Mouse (Mus musculus) frontal cortex, postnatal 36 days (tissue): Measurements from ENCODE around the gene Slit1.

ENCODE experiments used
- DNase-seq, 2 experiments: peaks; one replicate each; pipeline ENCODE4 v3.0.0; 2022; ENCODE audit warnings: low spot score in 2 of 2

The Slit1 gene

DNA sequence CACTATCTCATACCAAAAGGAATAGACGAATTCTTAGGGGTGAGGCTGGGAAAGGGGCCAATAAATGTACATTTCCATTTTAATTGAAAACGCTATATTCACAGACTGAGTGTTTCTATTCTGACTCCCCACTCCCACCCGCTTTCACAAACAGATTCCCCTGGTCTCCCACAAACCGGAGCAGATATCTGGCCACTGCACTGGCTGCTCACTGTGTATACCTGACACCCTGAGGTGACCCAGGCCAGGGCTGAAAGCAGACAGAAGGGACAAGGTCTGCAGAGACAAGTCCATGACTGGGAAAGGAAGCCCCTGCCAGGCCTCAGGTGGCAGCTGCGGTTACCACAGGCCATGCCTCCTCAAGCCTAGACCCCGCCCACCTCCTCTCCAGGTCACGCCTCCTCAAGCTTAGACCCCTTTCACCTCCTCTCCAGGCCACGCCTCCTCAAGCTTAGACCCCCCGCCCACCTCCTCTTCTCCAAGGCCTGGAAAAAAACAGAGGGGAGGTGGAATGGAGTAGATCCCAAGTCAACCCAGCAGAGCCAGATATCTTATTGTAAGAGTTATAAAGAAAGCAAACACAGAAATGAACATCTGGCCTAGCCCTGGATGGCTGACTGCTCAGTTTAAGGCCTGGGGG, 18.5 kb downstream of the Slit1 start:
- DNase-seq, result no peak

- DNase-seq, result no peak
Observed at GRCm38 (mm10) chr19:41723337-41723736, 20.1 kb downstream of the Slit1 start.

DNA sequence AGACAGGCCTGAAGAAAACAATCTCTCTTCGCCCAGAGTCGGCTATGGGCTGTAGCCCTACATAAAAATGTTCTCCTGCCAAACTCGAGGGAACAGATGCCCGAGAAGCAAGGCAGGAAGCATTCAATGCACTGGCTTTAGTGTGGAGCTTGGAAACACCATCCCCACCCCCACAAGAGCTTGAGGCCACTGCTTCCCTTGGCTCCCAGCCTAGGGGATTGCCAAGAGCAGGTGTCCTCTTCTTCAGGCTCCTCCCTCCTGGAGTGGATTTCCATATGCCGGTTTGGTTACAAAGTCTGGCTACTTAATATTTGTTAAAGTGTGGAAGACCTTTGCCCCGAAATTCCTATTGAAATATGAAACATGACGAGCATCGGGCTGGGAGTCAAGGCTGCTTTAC, 24.0 kb downstream of the Slit1 start:
- no peak for DNase-seq

GRCm38 (mm10) chr19:41716233-41717218, 26.9 kb downstream of the Slit1 start:
- no peak for DNase-seq

- DNase-seq, result no peak
Observed at GRCm38 (mm10) chr19:41714431-41714917, 29.0 kb downstream of the Slit1 start.

- DNase-seq, result no peak
Observed at GRCm38 (mm10) chr19:41712829-41713228, 30.6 kb downstream of the Slit1 start.

DNA sequence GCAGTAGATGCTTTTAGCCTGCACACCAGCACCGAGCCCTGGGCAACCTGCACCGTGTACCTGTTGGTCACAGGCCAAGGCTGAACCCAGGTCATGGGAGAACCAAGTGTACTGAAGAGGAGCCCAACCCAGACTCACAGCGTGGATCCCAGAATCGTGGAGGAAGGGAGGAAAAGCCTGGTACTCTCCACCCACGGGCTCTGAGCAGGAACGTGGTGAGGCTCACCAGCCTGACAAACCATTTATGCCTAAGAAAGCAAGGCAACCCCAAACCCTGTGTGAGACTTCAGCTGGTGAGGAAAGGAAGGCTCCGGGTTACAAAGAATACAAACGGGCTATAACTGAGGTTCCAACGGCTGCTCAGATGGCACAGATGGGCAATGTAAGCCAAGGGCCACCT, 31.8 kb downstream of the Slit1 start:
- DNase-seq, result no peak

DNA sequence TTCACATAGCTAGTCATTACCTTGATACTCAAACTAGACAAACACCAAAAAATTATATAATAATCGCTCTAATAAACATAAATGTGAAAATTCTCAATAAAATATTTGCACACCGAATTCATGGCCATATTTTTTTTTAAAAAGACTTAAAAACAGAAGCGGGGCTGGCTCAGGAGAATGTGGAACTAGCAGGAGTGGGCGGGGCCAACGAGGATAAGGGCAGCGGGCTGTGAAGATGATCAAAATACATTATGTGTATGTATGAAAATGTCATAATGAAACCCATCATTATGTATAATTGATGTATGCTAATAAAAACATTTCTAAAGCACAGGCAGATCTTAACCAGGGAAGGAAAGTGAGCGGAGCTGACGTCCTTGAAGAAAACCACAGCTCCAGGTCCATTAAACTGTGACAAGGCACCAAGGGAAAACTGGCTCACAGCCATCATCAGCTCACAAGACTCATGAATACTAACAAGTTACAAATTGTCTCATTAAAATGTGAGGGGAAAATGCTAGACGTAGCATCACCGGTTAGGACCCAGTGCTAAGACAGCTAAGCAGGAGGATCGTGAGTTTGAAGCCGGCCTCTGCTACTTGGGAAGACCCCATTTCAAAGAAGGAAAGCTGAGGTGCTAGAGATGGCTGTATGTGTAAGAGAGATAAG, 33.8 kb downstream of the Slit1 start:
- no peak for DNase-seq

- no peak for DNase-seq
Observed at GRCm38 (mm10) chr19:41707850-41708249, 35.6 kb downstream of the Slit1 start.

- DNase-seq, result no peak
Observed at GRCm38 (mm10) chr19:41706094-41706828, 37.2 kb downstream of the Slit1 start.

DNA sequence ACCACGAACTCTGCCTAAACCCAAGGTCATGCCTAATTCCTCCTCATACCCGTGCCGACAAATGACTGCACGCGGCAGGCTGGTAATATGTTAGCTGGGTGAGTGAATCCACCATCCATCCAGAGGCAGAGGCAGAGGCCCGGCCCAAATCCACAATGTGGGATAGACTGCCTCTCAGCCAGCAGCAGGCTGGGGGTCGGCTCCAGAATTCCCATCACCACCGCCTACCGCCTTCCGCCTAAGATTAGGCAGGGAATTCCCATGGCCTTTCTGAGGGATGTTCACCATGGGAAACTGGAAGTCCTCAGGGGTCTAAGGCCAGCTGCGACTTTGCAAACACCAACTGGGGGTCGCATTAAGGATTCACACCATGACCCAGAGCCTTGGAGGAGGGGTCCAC, 38.0 kb downstream of the Slit1 start:
- no peak for DNase-seq

DNA sequence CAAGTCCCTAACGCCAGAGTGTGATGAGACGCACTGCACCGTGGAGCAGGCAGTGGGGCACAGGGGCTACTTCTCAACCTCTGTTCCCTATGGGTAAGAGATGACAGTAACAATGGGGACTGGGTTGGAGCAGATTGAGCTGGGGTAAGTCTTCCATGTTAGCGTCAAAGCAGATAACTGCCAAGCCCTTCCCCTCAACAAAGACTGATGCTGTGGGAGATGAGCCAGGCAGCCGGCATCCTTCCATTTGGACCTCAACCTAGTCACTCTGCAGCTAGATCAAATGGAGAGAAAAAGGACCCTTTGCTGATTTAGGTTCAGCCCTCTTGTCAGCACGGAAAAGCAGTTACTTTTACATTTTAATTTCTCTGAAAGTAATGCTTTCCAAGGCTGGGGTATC, 40.8 kb downstream of the Slit1 start:
- no peak for DNase-seq

- DNase-seq, result no peak
Observed at GRCm38 (mm10) chr19:41698857-41699424, 44.5 kb downstream of the Slit1 start.

- DNase-seq, result no peak
Observed at GRCm38 (mm10) chr19:41697807-41698515, 45.5 kb downstream of the Slit1 start.

DNA sequence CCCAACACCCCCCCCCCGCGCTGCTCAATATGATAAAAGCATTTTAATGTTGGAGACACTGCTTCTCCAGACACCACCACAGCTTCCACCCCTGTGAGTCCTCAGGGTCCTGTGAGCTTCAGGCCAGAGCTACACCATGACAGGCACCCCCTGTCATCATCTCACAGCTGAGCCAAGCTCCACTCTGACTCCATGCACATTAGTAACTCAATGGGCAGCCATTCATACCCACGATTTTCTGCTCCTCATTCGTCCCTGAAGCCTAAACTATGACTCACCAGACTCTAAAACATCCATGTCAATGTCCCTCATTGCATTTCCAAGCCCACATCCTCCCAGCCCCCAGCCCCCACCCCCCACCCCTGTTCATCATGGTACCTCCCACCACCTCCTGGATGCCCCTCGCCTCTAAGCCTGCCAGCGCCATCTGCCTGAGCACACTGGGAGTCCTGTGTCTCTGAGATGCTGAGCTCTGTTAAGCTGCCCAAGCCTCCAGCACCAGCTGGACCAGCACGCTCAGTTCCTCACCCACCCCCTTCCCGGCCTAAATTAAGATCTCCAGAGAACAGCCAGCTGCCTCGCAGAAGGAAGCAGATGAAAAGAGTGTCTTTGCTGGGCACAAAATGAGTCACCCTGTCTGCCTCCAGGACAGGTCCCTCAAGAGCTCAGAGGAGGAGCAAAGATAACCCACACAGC, 46.2 kb downstream of the Slit1 start:
- DNase-seq, result peak; percentile 87 to 91

GRCm38 (mm10) chr19:41696443-41696842, 47.0 kb downstream of the Slit1 start:
- DNase-seq, result no peak

GRCm38 (mm10) chr19:41695046-41695445, 48.4 kb downstream of the Slit1 start:
- DNase-seq, result peak in 1 of 2 experiments; percentile 63

DNA sequence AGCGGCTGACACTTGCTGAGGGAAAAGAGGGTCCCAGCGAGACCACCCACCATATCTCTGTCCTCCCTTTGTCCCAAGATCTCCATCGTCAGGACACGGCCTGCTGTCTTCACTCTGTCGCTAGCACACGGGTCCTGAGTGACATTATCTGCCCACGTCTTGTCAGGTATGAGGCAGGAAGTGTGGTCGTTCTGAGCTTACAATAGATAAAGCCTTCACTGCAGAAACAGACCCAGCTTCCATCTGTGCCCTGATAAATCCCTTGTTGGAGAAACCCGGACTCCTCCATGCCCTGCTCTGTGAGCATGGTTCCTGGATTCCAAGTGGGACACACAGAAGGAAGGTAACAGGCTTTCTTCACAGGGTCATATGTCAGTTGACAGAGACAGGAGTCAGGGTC, 48.9 kb downstream of the Slit1 start:
- no peak for DNase-seq

DNA sequence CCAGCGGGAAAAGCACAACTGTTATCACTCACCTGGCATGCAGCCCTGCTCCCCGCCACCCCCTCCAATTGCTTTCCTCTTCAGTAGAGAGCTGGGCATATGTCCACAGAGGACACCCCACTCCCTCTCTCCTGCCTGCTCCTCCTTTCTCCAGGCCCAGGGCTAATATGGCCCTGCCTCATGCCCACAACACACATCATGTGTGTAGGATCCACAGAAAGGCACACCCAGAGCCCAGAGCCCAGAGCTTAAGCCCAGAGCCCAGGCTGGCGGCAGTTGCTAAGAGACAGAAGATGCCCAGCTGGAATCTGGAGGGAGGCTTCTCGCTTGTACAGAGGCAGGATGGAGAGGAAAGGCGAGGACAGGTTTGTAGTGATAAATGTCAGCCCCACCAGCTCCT, 49.7 kb downstream of the Slit1 start:
- peak in 1 of 2 experiments; percentile 55 for DNase-seq

GRCm38 (mm10) chr19:41690064-41690463, 53.4 kb downstream of the Slit1 start:
- no peak for DNase-seq
